Mouse (Mus musculus): ENCODE results near the gene Stard13. TPM values are rescaled to one million over a fixed set of nuclear protein-coding genes. Genes with fewer than 3 reads are reported as not detected.

The Stard13 gene
- polyA plus RNA-seq, 1 experiment from 2014 or later: 1.4 TPM

GRCm38 (mm10) chr5:151218689-151219115 lies 14.9 kb downstream of the Stard13 start:
- Histone ChIP-seq H3K4me2 (no peak overlapping the region), H3K27me3 (ENCODE audit: control insufficient read depth, insufficient read depth, low read length) (no peaks in the 10 kb centered on the region), H3K27ac (ENCODE audit: low read depth, low read length) (no peak overlapping the region), H3K9me3 (replicated peaks; ENCODE audit: control insufficient read depth, low read length) (no peaks in the 10 kb centered on the region), H3K36me3 (ENCODE audit: control insufficient read depth, insufficient read depth, low read length) (no peaks in the 10 kb centered on the region), H3K4me3 (ENCODE audit: low read depth, low read length) (no peak overlapping the region), H3K4me1 (ENCODE audit: control insufficient read depth, insufficient read depth, low read length) (no peaks in the 10 kb centered on the region), H3K9ac (ENCODE audit: low read depth, low read length) (no peak overlapping the region)
- no peak for ATAC-seq (replicated peaks; ENCODE audit: insufficient number of reproducible peaks, low FRiP score, low TSS enrichment)
- 58% methylated on average over 6 of the region's 6 CpGs for WGBS (ENCODE audit: insufficient replicate concordance)

GRCm38 (mm10) chr5:151213097-151213496 lies 20.5 kb downstream of the Stard13 start:
- 80% methylated on average over 3 of the region's 3 CpGs for WGBS (ENCODE audit: insufficient replicate concordance)
- no peak for ATAC-seq (replicated peaks; ENCODE audit: insufficient number of reproducible peaks, low FRiP score, low TSS enrichment)

GRCm38 (mm10) chr5:151210869-151211268 lies 22.8 kb downstream of the Stard13 start:
- WGBS (ENCODE audit: insufficient replicate concordance): 81% methylated on average over 1 of the region's 1 CpGs
- no peak for ATAC-seq (replicated peaks; ENCODE audit: insufficient number of reproducible peaks, low FRiP score, low TSS enrichment)

More at GRCm38 (mm10) chr5:151213097-151213496, 20.5 kb downstream of the Stard13 start:
- H3K27ac ChIP-seq (ENCODE audit: low read depth, low read length): no peak overlapping the region
- no peak overlapping the region for H3K4me3 ChIP-seq (ENCODE audit: low read depth, low read length)
- H3K4me1 ChIP-seq (ENCODE audit: control insufficient read depth, insufficient read depth, low read length): no peaks in the 10 kb centered on the region
- H3K36me3 ChIP-seq (ENCODE audit: control insufficient read depth, insufficient read depth, low read length): no peaks in the 10 kb centered on the region
- no peak overlapping the region for H3K4me2 ChIP-seq
- H3K9ac ChIP-seq (ENCODE audit: low read depth, low read length): no peak overlapping the region
- no peaks in the 10 kb centered on the region for H3K27me3 ChIP-seq (ENCODE audit: control insufficient read depth, insufficient read depth, low read length)
- no peaks in the 10 kb centered on the region for H3K9me3 ChIP-seq (replicated peaks; ENCODE audit: control insufficient read depth, low read length)

GRCm38 (mm10) chr5:151210060-151210459 lies 23.6 kb downstream of the Stard13 start:
- Histone ChIP-seq H3K27me3 (ENCODE audit: control insufficient read depth, insufficient read depth, low read length) (no peaks in the 10 kb centered on the region), H3K27ac (ENCODE audit: low read depth, low read length) (no peak overlapping the region), H3K9ac (ENCODE audit: low read depth, low read length) (no peak overlapping the region), H3K4me3 (ENCODE audit: low read depth, low read length) (no peak overlapping the region), H3K4me1 (ENCODE audit: control insufficient read depth, insufficient read depth, low read length) (no peaks in the 10 kb centered on the region), H3K4me2 (no peak overlapping the region), H3K36me3 (ENCODE audit: control insufficient read depth, insufficient read depth, low read length) (no peaks in the 10 kb centered on the region), H3K9me3 (replicated peaks; ENCODE audit: control insufficient read depth, low read length) (no peaks in the 10 kb centered on the region)
- no peak for ATAC-seq (replicated peaks; ENCODE audit: insufficient number of reproducible peaks, low FRiP score, low TSS enrichment)
- WGBS (ENCODE audit: insufficient replicate concordance): 64% methylated on average over 2 of the region's 2 CpGs

More at GRCm38 (mm10) chr5:151210869-151211268, 22.8 kb downstream of the Stard13 start:
- H3K36me3 ChIP-seq (ENCODE audit: control insufficient read depth, insufficient read depth, low read length): no peaks in the 10 kb centered on the region
- no peak overlapping the region for H3K9ac ChIP-seq (ENCODE audit: low read depth, low read length)
- H3K9me3 ChIP-seq (replicated peaks; ENCODE audit: control insufficient read depth, low read length): no peaks in the 10 kb centered on the region
- no peak overlapping the region for H3K4me2 ChIP-seq
- no peaks in the 10 kb centered on the region for H3K27me3 ChIP-seq (ENCODE audit: control insufficient read depth, insufficient read depth, low read length)
- H3K4me3 ChIP-seq (ENCODE audit: low read depth, low read length): no peak overlapping the region
- H3K27ac ChIP-seq (ENCODE audit: low read depth, low read length): no peak overlapping the region
- no peaks in the 10 kb centered on the region for H3K4me1 ChIP-seq (ENCODE audit: control insufficient read depth, insufficient read depth, low read length)

- no peaks in the 10 kb centered on the region for H3K9me3 ChIP-seq (replicated peaks; ENCODE audit: control insufficient read depth, low read length)
- H3K36me3 ChIP-seq (ENCODE audit: control insufficient read depth, insufficient read depth, low read length): no peaks in the 10 kb centered on the region
- H3K4me3 ChIP-seq (ENCODE audit: low read depth, low read length): no peak overlapping the region
- no peak for ATAC-seq (replicated peaks; ENCODE audit: insufficient number of reproducible peaks, low FRiP score, low TSS enrichment)
- no peaks in the 10 kb centered on the region for H3K27me3 ChIP-seq (ENCODE audit: control insufficient read depth, insufficient read depth, low read length)
- no peak overlapping the region for H3K9ac ChIP-seq (ENCODE audit: low read depth, low read length)
- 0 out of 2 replicates have a peak, but pooled peaks cover 4% of the 10 kb centered on the region for H3K4me1 ChIP-seq (ENCODE audit: control insufficient read depth, insufficient read depth, low read length)
- WGBS (ENCODE audit: insufficient replicate concordance): 83% methylated on average over 4 of the region's 4 CpGs
- H3K4me2 ChIP-seq: no peak overlapping the region
- no peak overlapping the region for H3K27ac ChIP-seq (ENCODE audit: low read depth, low read length)
These were observed 28.6 kb downstream of the Stard13 start for GRCm38 (mm10) chr5:151205017-151205416.

GRCm38 (mm10) chr5:151202925-151203324 lies 30.7 kb downstream of the Stard13 start:
- Histone ChIP-seq H3K9me3 (replicated peaks; ENCODE audit: control insufficient read depth, low read length) (no peaks in the 10 kb centered on the region), H3K36me3 (ENCODE audit: control insufficient read depth, insufficient read depth, low read length) (no peaks in the 10 kb centered on the region), H3K4me2 (no peak overlapping the region), H3K4me3 (ENCODE audit: low read depth, low read length) (no peak overlapping the region), H3K27me3 (ENCODE audit: control insufficient read depth, insufficient read depth, low read length) (no peaks in the 10 kb centered on the region), H3K27ac (ENCODE audit: low read depth, low read length) (no peak overlapping the region), H3K4me1 (ENCODE audit: control insufficient read depth, insufficient read depth, low read length) (0 out of 2 replicates have a peak, but pooled peaks cover 4% of the 10 kb centered on the region), H3K9ac (ENCODE audit: low read depth, low read length) (no peak overlapping the region)
- whole genome bisulfite sequencing (ENCODE audit: insufficient replicate concordance): 33% methylated on average over 5 of the region's 5 CpGs
- ATAC-seq (replicated peaks; ENCODE audit: insufficient number of reproducible peaks, low FRiP score, low TSS enrichment): no peak

- 84% methylated on average over 3 of the region's 3 CpGs for WGBS (ENCODE audit: insufficient replicate concordance)
- no peak overlapping the region for H3K4me3 ChIP-seq (ENCODE audit: low read depth, low read length)
- 0 out of 2 replicates have a peak, but pooled peaks cover 4% of the 10 kb centered on the region for H3K4me1 ChIP-seq (ENCODE audit: control insufficient read depth, insufficient read depth, low read length)
- H3K9me3 ChIP-seq (replicated peaks; ENCODE audit: control insufficient read depth, low read length): no peaks in the 10 kb centered on the region
- no peak overlapping the region for H3K9ac ChIP-seq (ENCODE audit: low read depth, low read length)
- H3K36me3 ChIP-seq (ENCODE audit: control insufficient read depth, insufficient read depth, low read length): no peaks in the 10 kb centered on the region
- H3K4me2 ChIP-seq: no peak overlapping the region
- ATAC-seq (replicated peaks; ENCODE audit: insufficient number of reproducible peaks, low FRiP score, low TSS enrichment): no peak
- H3K27ac ChIP-seq (ENCODE audit: low read depth, low read length): no peak overlapping the region
- no peaks in the 10 kb centered on the region for H3K27me3 ChIP-seq (ENCODE audit: control insufficient read depth, insufficient read depth, low read length)
These were observed 32.4 kb downstream of the Stard13 start for GRCm38 (mm10) chr5:151201220-151201619.

- H3K9me3 ChIP-seq (replicated peaks; ENCODE audit: control insufficient read depth, low read length): no peaks in the 10 kb centered on the region
- ATAC-seq (replicated peaks; ENCODE audit: insufficient number of reproducible peaks, low FRiP score, low TSS enrichment): no peak
- H3K4me3 ChIP-seq (ENCODE audit: low read depth, low read length): no peak overlapping the region
- no peak overlapping the region for H3K4me2 ChIP-seq
- H3K27ac ChIP-seq (ENCODE audit: low read depth, low read length): no peak overlapping the region
- WGBS (ENCODE audit: insufficient replicate concordance): 71% methylated on average over 3 of the region's 3 CpGs
- no peaks in the 10 kb centered on the region for H3K27me3 ChIP-seq (ENCODE audit: control insufficient read depth, insufficient read depth, low read length)
- H3K4me1 ChIP-seq (ENCODE audit: control insufficient read depth, insufficient read depth, low read length): 0 out of 2 replicates have a peak, but pooled peaks cover 4% of the 10 kb centered on the region
- no peak overlapping the region for H3K9ac ChIP-seq (ENCODE audit: low read depth, low read length)
- no peaks in the 10 kb centered on the region for H3K36me3 ChIP-seq (ENCODE audit: control insufficient read depth, insufficient read depth, low read length)
These were observed 34.4 kb downstream of the Stard13 start for GRCm38 (mm10) chr5:151199235-151199634.

- WGBS (ENCODE audit: insufficient replicate concordance): 65% methylated on average over 13 of the region's 13 CpGs
- no peaks in the 10 kb centered on the region for H3K4me1 ChIP-seq (ENCODE audit: control insufficient read depth, insufficient read depth, low read length)
- no peak overlapping the region for H3K4me2 ChIP-seq
- no peaks in the 10 kb centered on the region for H3K27me3 ChIP-seq (ENCODE audit: control insufficient read depth, insufficient read depth, low read length)
- no peak overlapping the region for H3K4me3 ChIP-seq (ENCODE audit: low read depth, low read length)
- no peak overlapping the region for H3K27ac ChIP-seq (ENCODE audit: low read depth, low read length)
- no peaks in the 10 kb centered on the region for H3K36me3 ChIP-seq (ENCODE audit: control insufficient read depth, insufficient read depth, low read length)
- H3K9me3 ChIP-seq (replicated peaks; ENCODE audit: control insufficient read depth, low read length): no peaks in the 10 kb centered on the region
- no peak overlapping the region for H3K9ac ChIP-seq (ENCODE audit: low read depth, low read length)
- no peak for ATAC-seq (replicated peaks; ENCODE audit: insufficient number of reproducible peaks, low FRiP score, low TSS enrichment)
These were observed 36.9 kb downstream of the Stard13 start for GRCm38 (mm10) chr5:151196603-151197272.

All from heart, embryonic 11.5 days (tissue).